Mouse (Mus musculus) CH12.LX (cell line): ENCODE results near the gene Lipn. TPM values are rescaled to one million over a fixed set of nuclear protein-coding genes. Genes with fewer than 3 reads are reported as not detected.

Experiments
- DNase-seq: peaks from one replicate; pipeline ENCODE4 v3.0.0-alpha.2; 2013; ENCODE audit errors: extremely low read depth
- H3K27ac ChIP-seq: 2 replicates; pipeline ENCODE4 v1.5.1; 2012; ENCODE audit warnings: low read depth, mild to moderate bottlenecking, control low read depth, moderate library complexity; ENCODE audit not compliant: insufficient read depth
- H3K27me3 ChIP-seq: replicated peaks from 2 replicates; pipeline ENCODE3; 2012; ENCODE audit warnings: inconsistent platforms
- H3K36me3 ChIP-seq, 2 experiments: replicated peaks in 1 of 2; 2 replicates each; pipeline versions ENCODE3 to v1.6.1; 2012; ENCODE audit warnings: inconsistent platforms in 1 of 2, low read length in 1 of 2, mild to moderate bottlenecking in 1 of 2, mixed read lengths in 1 of 2, moderate library complexity in 1 of 2; ENCODE audit not compliant: control insufficient read depth in 1 of 2, insufficient read depth in 1 of 2
- H3K4me1 ChIP-seq, 2 experiments: 2 replicates each; pipeline ENCODE4 v1.6.1; 2012; ENCODE audit warnings: inconsistent platforms in 1 of 2, moderate library complexity in 1 of 2; ENCODE audit not compliant: insufficient read depth in 2 of 2, control insufficient read depth in 1 of 2
- H3K4me2 ChIP-seq: 2 replicates; pipeline ENCODE4 v1.6.1; 2012; ENCODE audit warnings: low read depth, mild to moderate bottlenecking, control low read depth; ENCODE audit not compliant: poor library complexity, insufficient read depth, severe bottlenecking
- H3K4me3 ChIP-seq, 3 experiments: fragments of 150-350 bp in 1 of 3; sonication (generic) in 1 of 3; replicated peaks in 1 of 3; 2 replicates each; pipeline versions ENCODE3 to v1.5.1; 2011 to 2012; ENCODE audit warnings: low read depth in 2 of 3, low read length in 2 of 3, mild to moderate bottlenecking in 2 of 3, moderate library complexity in 2 of 3, control low read depth in 1 of 3, improper control_type of control experiment in 1 of 3, inconsistent platforms in 1 of 3, mixed read lengths in 1 of 3; ENCODE audit not compliant: poor library complexity in 1 of 3
- H3K79me2 ChIP-seq: replicated peaks from 2 replicates; pipeline ENCODE4 v1.6.1; 2012; ENCODE audit warnings: mild to moderate bottlenecking, moderate library complexity; ENCODE audit not compliant: control insufficient read depth, poor library complexity, insufficient read depth, severe bottlenecking; ENCODE audit errors: extremely low read depth
- H3K9ac ChIP-seq: 2 replicates; pipeline ENCODE4 v1.6.1; 2012; ENCODE audit warnings: low read depth, mild to moderate bottlenecking, control low read depth, moderate library complexity; ENCODE audit not compliant: insufficient read depth
- H3K9me3 ChIP-seq: replicated peaks from 2 replicates; pipeline ENCODE3; 2012; ENCODE audit warnings: low read length, inconsistent platforms, mixed read lengths
- BHLHE40 ChIP-seq: IDR thresholded peaks from 2 replicates; pipeline ENCODE4 v1.6.1; 2011; ENCODE audit warnings: mild to moderate bottlenecking, low read depth, low read length, improper control_type of control experiment
- CHD2 ChIP-seq: IDR thresholded peaks from 2 replicates; pipeline ENCODE4 v1.6.1; 2011; ENCODE audit warnings: low read length, improper control_type of control experiment
- CTCF ChIP-seq, 2 experiments: IDR thresholded peaks in 1 of 2; conservative IDR thresholded peaks in 1 of 2; 2 replicates each; pipeline ENCODE4 v1.5.1; 2011 to 2012; ENCODE audit warnings: low read depth in 2 of 2, low read length in 2 of 2, improper control_type of control experiment in 1 of 2, inconsistent platforms in 1 of 2, mild to moderate bottlenecking in 1 of 2, moderate library complexity in 1 of 2
- E2F4 ChIP-seq: IDR thresholded peaks from 2 replicates; pipeline ENCODE4 v1.6.1; 2011; ENCODE audit warnings: low read depth, low read length, improper control_type of control experiment; ENCODE audit not compliant: insufficient replicate concordance
- ELF1 ChIP-seq: IDR thresholded peaks from 2 replicates; pipeline ENCODE4 v1.6.1; 2014; ENCODE audit warnings: low read depth, mild to moderate bottlenecking, inconsistent platforms, low read length, improper control_type of control experiment
- EP300 ChIP-seq: IDR thresholded peaks from 2 replicates; pipeline ENCODE4 v1.6.1; 2011; ENCODE audit warnings: low read length, improper control_type of control experiment
- ETS1 ChIP-seq: conservative IDR thresholded peaks from 2 replicates; pipeline ENCODE4 v1.6.1; 2012; ENCODE audit warnings: low read depth, mild to moderate bottlenecking, inconsistent platforms, low read length, improper control_type of control experiment, moderate library complexity
- GABPA ChIP-seq: IDR thresholded peaks from 2 replicates; pipeline ENCODE4 v1.6.1; 2012; ENCODE audit warnings: low read depth, low read length, improper control_type of control experiment, inconsistent platforms; ENCODE audit not compliant: insufficient replicate concordance
- IRF4 ChIP-seq: IDR thresholded peaks from 2 replicates; pipeline ENCODE4 v1.6.1; 2014; ENCODE audit warnings: low read depth, mild to moderate bottlenecking, inconsistent platforms, low read length, improper control_type of control experiment
- JUN ChIP-seq: IDR thresholded peaks from 2 replicates; pipeline ENCODE4 v1.6.1; 2011; ENCODE audit warnings: low read depth, mild to moderate bottlenecking, low read length, improper control_type of control experiment, moderate library complexity; ENCODE audit not compliant: insufficient read depth
- JUND ChIP-seq: conservative IDR thresholded peaks from 2 replicates; pipeline ENCODE4 v1.6.1; 2011; ENCODE audit warnings: low read depth, low read length, improper control_type of control experiment
- KAT2A ChIP-seq: IDR thresholded peaks from 2 replicates; pipeline ENCODE4 v1.6.1; 2012; ENCODE audit warnings: low read length, improper control_type of control experiment, inconsistent platforms; ENCODE audit not compliant: insufficient replicate concordance
- MAFK ChIP-seq: IDR thresholded peaks from 2 replicates; pipeline ENCODE4 v1.6.1; 2011; ENCODE audit warnings: low read length, improper control_type of control experiment; ENCODE audit not compliant: insufficient replicate concordance
- MAX ChIP-seq: IDR thresholded peaks from 2 replicates; pipeline ENCODE4 v1.6.1; 2011; ENCODE audit warnings: low read length, improper control_type of control experiment
- MAZ ChIP-seq: IDR thresholded peaks from 2 replicates; pipeline ENCODE4 v1.6.1; 2012; ENCODE audit warnings: low read depth, mild to moderate bottlenecking, inconsistent platforms, low read length, improper control_type of control experiment, moderate library complexity
- MEF2A ChIP-seq: IDR thresholded peaks from 2 replicates; pipeline ENCODE4 v1.6.1; 2014; ENCODE audit warnings: low read depth, mild to moderate bottlenecking, inconsistent platforms, low read length, improper control_type of control experiment, borderline replicate concordance
- MXI1 ChIP-seq: IDR thresholded peaks from 2 replicates; pipeline ENCODE4 v1.6.1; 2011; ENCODE audit warnings: mild to moderate bottlenecking, low read depth, low read length, improper control_type of control experiment
- MYC ChIP-seq: IDR thresholded peaks from 2 replicates; pipeline ENCODE4 v1.6.1; 2011; ENCODE audit warnings: low read depth, mild to moderate bottlenecking, improper control_type of control experiment, low read length
- NELFE ChIP-seq: IDR thresholded peaks from 2 replicates; pipeline ENCODE4 v1.6.1; 2011; ENCODE audit warnings: low read depth, low read length, improper control_type of control experiment
- NRF1 ChIP-seq: IDR thresholded peaks from 2 replicates; pipeline ENCODE4 v1.6.1; 2014; ENCODE audit warnings: low read depth, mild to moderate bottlenecking, inconsistent platforms, low read length, improper control_type of control experiment, moderate library complexity
- PAX5 ChIP-seq: IDR thresholded peaks from 2 replicates; pipeline ENCODE4 v1.6.1; 2012; ENCODE audit warnings: low read length, inconsistent platforms, mixed read lengths
- POLR2A ChIP-seq: IDR thresholded peaks from 2 replicates; pipeline ENCODE4 v1.6.1; 2011; ENCODE audit warnings: low read depth, mild to moderate bottlenecking, improper control_type of control experiment, low read length
- POLR2AphosphoS2 ChIP-seq: IDR thresholded peaks from 2 replicates; pipeline ENCODE4 v1.6.1; 2011; ENCODE audit warnings: low read depth, low read length, improper control_type of control experiment
- RAD21 ChIP-seq: IDR thresholded peaks from 2 replicates; pipeline ENCODE4 v1.6.1; 2011; ENCODE audit warnings: low read depth, mild to moderate bottlenecking, low read length, improper control_type of control experiment, moderate library complexity
- RCOR1 ChIP-seq: conservative IDR thresholded peaks from 2 replicates; pipeline ENCODE4 v1.6.1; 2012; ENCODE audit warnings: low read depth, mild to moderate bottlenecking, inconsistent platforms, low read length, improper control_type of control experiment
- SIN3A ChIP-seq: IDR thresholded peaks from 2 replicates; pipeline ENCODE4 v1.6.1; 2012; ENCODE audit warnings: low read length, improper control_type of control experiment, inconsistent platforms
- SMC3 ChIP-seq: IDR thresholded peaks from 2 replicates; pipeline ENCODE4 v1.6.1; 2011; ENCODE audit warnings: low read depth, low read length, improper control_type of control experiment
- TBP ChIP-seq: conservative IDR thresholded peaks from 2 replicates; pipeline ENCODE4 v1.6.1; 2011; ENCODE audit warnings: low read depth, low read length, improper control_type of control experiment
- UBTF ChIP-seq: IDR thresholded peaks from 2 replicates; pipeline ENCODE4 v1.6.1; 2012; ENCODE audit warnings: low read depth, mild to moderate bottlenecking, inconsistent platforms, low read length, improper control_type of control experiment, moderate library complexity
- USF1 ChIP-seq: IDR thresholded peaks from 2 replicates; pipeline ENCODE4 v1.6.1; 2014; ENCODE audit warnings: low read depth, mild to moderate bottlenecking, inconsistent platforms, low read length, improper control_type of control experiment
- USF2 ChIP-seq: conservative IDR thresholded peaks from 2 replicates; pipeline ENCODE4 v1.6.1; 2011; ENCODE audit warnings: low read depth, low read length, improper control_type of control experiment
- ZC3H11A ChIP-seq: IDR thresholded peaks from 2 replicates; pipeline ENCODE4 v1.6.1; 2012; ENCODE audit warnings: low read depth, mild to moderate bottlenecking, inconsistent platforms, low read length, improper control_type of control experiment
- ZMIZ1 ChIP-seq: IDR thresholded peaks from 2 replicates; pipeline ENCODE4 v1.6.1; 2012; ENCODE audit warnings: low read depth, mild to moderate bottlenecking, inconsistent platforms, low read length, improper control_type of control experiment
- ZNF384 ChIP-seq: IDR thresholded peaks from 2 replicates; pipeline ENCODE4 v1.6.1; 2012; ENCODE audit warnings: low read depth, low read length, improper control_type of control experiment, inconsistent platforms
- dilution Hi-C: fragments of 300-500 bp; cut with MboI; formaldehyde crosslinking; loops from 2 replicates; pipeline ENCODE4 v1.14.3; 2020; ENCODE audit warnings: low sequenced_read_pairs; ENCODE audit not compliant: extremely low pct_unique_long_range_greater_than_20kb, extremely low pct_ligation_motif_present
- in situ Hi-C: fragments of 300-500 bp; cut with MboI; formaldehyde crosslinking; loops from 3 replicates; pipeline ENCODE4 v1.14.3; 2019; ENCODE audit warnings: low sequenced_read_pairs, low pct_ligation_motif_present, low pct_unique_long_range_greater_than_20kb, mixed read lengths
- polyA plus RNA-seq: library from polyadenylated mRNA; unstranded; fragments of >175 nt; gene quantifications from 2 replicates; pipeline ENCODE4 v1.2.1, GENCODE M21; 2012; ENCODE audit warnings: low read depth; ENCODE audit not compliant: insufficient read length
- total RNA-seq, 2 experiments: library from RNA; depleted of rRNA; stranded (reverse); fragments of 300-350 nt in 1 of 2; fragments of >200 nt in 1 of 2; gene quantifications; 2 replicates each; pipeline ENCODE4 v1.2.3; 2012 to 2014

Gene Lipn
- total and polyA plus RNA-seq, 3 experiments, result not detected

GRCm38 (mm10) chr19:34039731-34040130 is 27.4 kb upstream of the Lipn start:
- Histone ChIP-seq H3K27me3 (no peaks in the 10 kb centered on the region), H3K9ac (no peak overlapping the region), H3K36me3 (no peaks in the 10 kb centered on the region), H3K4me1 (peaks cover 0 to 11% of the 10 kb centered on the region in 2 experiments; a peak in 2 of 4 replicates), H3K79me2 (no peaks in the 10 kb centered on the region), H3K4me3 (no peak overlapping the region), H3K27ac (no peak overlapping the region), H3K9me3 (no peaks in the 10 kb centered on the region), H3K4me2 (no peak overlapping the region; the same call in 1 of the 2 replicates)
- TF ChIP-seq UBTF (no peak), RCOR1 (no peak), USF1 (no peak)
- peak; percentile 12 for DNase-seq
- dilution Hi-C loops, result no loop called here
- in situ Hi-C loops, result no loop called here

GRCm38 (mm10) chr19:34043008-34043407 is 24.1 kb upstream of the Lipn start:
- in situ Hi-C loops, result no loop called here
- no peak for TF ChIP-seq JUN
- TF ChIP-seq SMC3, result no peak
- peak; percentile 88 for TF ChIP-seq MAX
- no peak for TF ChIP-seq POLR2A
- TF ChIP-seq NELFE, result no peak
- peak; percentile 92 for TF ChIP-seq MYC
- peak; percentile 56; the same call in 1 of the 2 replicates for TF ChIP-seq EP300
- no peak for TF ChIP-seq KAT2A
- no peak for TF ChIP-seq POLR2AphosphoS2
- TF ChIP-seq GABPA, result no peak
- no peak for TF ChIP-seq TBP
- TF ChIP-seq ELF1, result no peak
- no peak for TF ChIP-seq UBTF
- 0 out of 2 replicates have a peak, but pooled peaks have one; percentile 28 for TF ChIP-seq RCOR1
- no peak for TF ChIP-seq NRF1
- TF ChIP-seq MAZ, result no peak
- TF ChIP-seq USF2, result no peak
- peak; percentile 55 for TF ChIP-seq ETS1
- TF ChIP-seq RAD21, result no peak
- no peak for TF ChIP-seq BHLHE40
- no peak for TF ChIP-seq MEF2A
- no peak for TF ChIP-seq E2F4
- TF ChIP-seq PAX5, result no peak
- TF ChIP-seq ZC3H11A, result no peak
- TF ChIP-seq JUND, result no peak
- TF ChIP-seq CTCF (conservative IDR thresholded peaks at IDR 0.05 in 1 of 2, IDR thresholded peaks at IDR 0.05 in 1 of 2; ENCODE audit: low read depth in 2 of 2, low read length in 2 of 2), result no peak
- TF ChIP-seq ZMIZ1, result no peak
- peak; percentile 63 for TF ChIP-seq MXI1
- TF ChIP-seq SIN3A, result no peak
- peak; percentile 74; the same call in 1 of the 2 replicates for TF ChIP-seq MAFK
- TF ChIP-seq IRF4, result no peak
- no peak for TF ChIP-seq USF1
- peak; percentile 52; the same call in 1 of the 2 replicates for TF ChIP-seq CHD2
- TF ChIP-seq ZNF384, result no peak

More at GRCm38 (mm10) chr19:34043008-34043407, 24.1 kb upstream of the Lipn start:
- no peaks in the 10 kb centered on the region for H3K27me3 ChIP-seq
- peak; percentile 53 for DNase-seq
- H3K79me2 ChIP-seq, result no peaks in the 10 kb centered on the region
- no peak overlapping the region for H3K4me3 ChIP-seq
- no peaks in the 10 kb centered on the region for H3K9me3 ChIP-seq
- dilution Hi-C loops, result no loop called here
- H3K4me1 ChIP-seq, result peaks cover 0 to 11% of the 10 kb centered on the region in 2 experiments; a peak in 2 of 4 replicates
- no peak overlapping the region for H3K27ac ChIP-seq
- no peaks in the 10 kb centered on the region for H3K36me3 ChIP-seq
- no peak overlapping the region for H3K9ac ChIP-seq
- peak overlapping the region; percentile 31; the same call in 1 of the 2 replicates for H3K4me2 ChIP-seq
